Mouse (Mus musculus): ENCODE results near the gene Sec11a.

DNA sequence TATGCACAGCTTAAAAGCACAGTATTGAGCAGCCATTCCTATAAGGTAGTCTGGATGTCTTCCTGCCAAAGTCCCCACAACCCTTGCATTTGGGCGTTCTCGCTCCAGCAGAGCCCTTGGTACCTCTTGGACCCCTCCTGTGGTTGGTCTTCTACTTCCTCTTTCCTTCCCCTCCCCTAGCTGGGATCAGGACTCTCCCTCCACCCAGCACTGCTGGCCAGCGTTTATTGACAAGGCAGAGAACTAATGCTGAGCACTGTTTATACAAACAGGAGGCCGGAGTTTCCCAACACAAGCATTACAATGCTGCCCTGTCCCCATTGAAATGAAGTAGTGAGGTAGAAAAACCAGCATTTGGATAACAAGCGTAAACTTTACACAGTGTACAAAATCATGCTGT, 74.5 kb downstream of the Sec11a start:
- TF ChIP-seq CTCF (IDR thresholded peaks at IDR 0.05; ENCODE audit: borderline replicate concordance, insufficient read depth, low read length) = no peak
- no peak for TF ChIP-seq POLR2A (IDR thresholded peaks at IDR 0.05; ENCODE audit: low read depth, low read length)
